Mouse (Mus musculus) stomach, embryonic 16.5 days (tissue): Measurements from ENCODE around the gene Spock1. TPM values are rescaled to one million over a fixed set of nuclear protein-coding genes. Genes with fewer than 3 reads are reported as not detected.
"Not testable (repeated sequence)": the region's sequence is repeated elsewhere in the genome, so short reads cannot be mapped to it uniquely, and the experiment has no call there.

Experiments
- ATAC-seq: fragments of 200-750 bp; cut with Nextera tagmentation; 2 replicates; pipeline ENCODE4 v1.8.0; 2017; ENCODE audit warnings: moderate number of reproducible peaks, moderate TSS enrichment; ENCODE audit not compliant: insufficient read depth, low FRiP score
- H3K27ac ChIP-seq: fragments of 300-500 bp; sonication (generic); 2 replicates; pipeline ENCODE4 v1.5.1; 2014; ENCODE audit warnings: low read length
- H3K27me3 ChIP-seq: fragments of 300-500 bp; sonication (generic); 2 replicates; pipeline ENCODE4 v1.6.1; 2014; ENCODE audit warnings: low read length, control low read depth, mixed read lengths; ENCODE audit not compliant: control insufficient read depth, insufficient read depth
- H3K36me3 ChIP-seq: fragments of 300-500 bp; sonication (generic); 2 replicates; pipeline ENCODE4 v1.6.1; 2014; ENCODE audit warnings: low read length; ENCODE audit not compliant: control insufficient read depth, insufficient read depth
- H3K4me1 ChIP-seq: fragments of 300-500 bp; sonication (generic); 2 replicates; pipeline ENCODE4 v1.6.1; 2014; ENCODE audit warnings: low read length, control low read depth, mixed read lengths; ENCODE audit not compliant: control insufficient read depth, insufficient read depth
- H3K4me2 ChIP-seq: fragments of 300-500 bp; sonication (generic); 2 replicates; pipeline ENCODE4 v1.6.1; 2014; ENCODE audit warnings: low read depth, low read length, mixed read lengths
- H3K4me3 ChIP-seq: fragments of 300-500 bp; sonication (generic); replicated peaks from 2 replicates; pipeline ENCODE4 v1.5.1; 2014; ENCODE audit warnings: mild to moderate bottlenecking, low read length
- H3K9ac ChIP-seq: fragments of 300-500 bp; sonication (generic); 2 replicates; pipeline ENCODE4 v1.6.1; 2014; ENCODE audit warnings: low read length
- H3K9me3 ChIP-seq: fragments of 300-500 bp; sonication (generic); replicated peaks from 2 replicates; pipeline ENCODE4 v1.6.1; 2016; ENCODE audit warnings: low read length, control low read depth; ENCODE audit not compliant: control insufficient read depth
- WGBS: fragments of 180-500 bp; shearing (Covaris S2); extraction: QIAGEN DNeasy Blood & Tissue Kit; methylation state at CpG from one replicate; pipeline ENCODE4 v1.1.7; 2014; 5-methylcytosine and 5-hydroxymethylcytosine counted together
- polyA plus RNA-seq: library from polyadenylated mRNA; unstranded; fragments of >200 nt; fragmentation: Nextera tagmentation; extraction: Ambion mirVana; gene quantifications from 2 replicates; pipeline ENCODE4 v1.2.1, GENCODE M21; 2015

The Spock1 gene
- polyA plus RNA-seq, 1 experiment from 2014 or later: 2.8 TPM

GRCm38 (mm10) chr13:57484426-57485168 lies 423.5 kb downstream of the Spock1 start:
- Histone ChIP-seq H3K4me3 (no peak overlapping the region), H3K27me3 (no peaks in the 10 kb centered on the region), H3K36me3 (no peaks in the 10 kb centered on the region), H3K9me3 (no peaks in the 10 kb centered on the region), H3K27ac (no peak overlapping the region), H3K4me1 (no peaks in the 10 kb centered on the region), H3K4me2 (no peak overlapping the region), H3K9ac (no peak overlapping the region)
- no peak for ATAC-seq
- 84% methylated on average over 16 of the region's 16 CpGs for WGBS

- no peak overlapping the region for H3K9ac ChIP-seq
- ATAC-seq: no peak
- no peaks in the 10 kb centered on the region for H3K9me3 ChIP-seq
- no peaks in the 10 kb centered on the region for H3K36me3 ChIP-seq
- no peak overlapping the region for H3K4me2 ChIP-seq
- H3K27me3 ChIP-seq: no peaks in the 10 kb centered on the region
- H3K4me1 ChIP-seq: no peaks in the 10 kb centered on the region
- WGBS: 30% methylated on average over 6 of the region's 6 CpGs
- no peak overlapping the region for H3K4me3 ChIP-seq
- H3K27ac ChIP-seq: no peak overlapping the region
These were observed 431.4 kb downstream of the Spock1 start for GRCm38 (mm10) chr13:57476700-57477099.

DNA sequence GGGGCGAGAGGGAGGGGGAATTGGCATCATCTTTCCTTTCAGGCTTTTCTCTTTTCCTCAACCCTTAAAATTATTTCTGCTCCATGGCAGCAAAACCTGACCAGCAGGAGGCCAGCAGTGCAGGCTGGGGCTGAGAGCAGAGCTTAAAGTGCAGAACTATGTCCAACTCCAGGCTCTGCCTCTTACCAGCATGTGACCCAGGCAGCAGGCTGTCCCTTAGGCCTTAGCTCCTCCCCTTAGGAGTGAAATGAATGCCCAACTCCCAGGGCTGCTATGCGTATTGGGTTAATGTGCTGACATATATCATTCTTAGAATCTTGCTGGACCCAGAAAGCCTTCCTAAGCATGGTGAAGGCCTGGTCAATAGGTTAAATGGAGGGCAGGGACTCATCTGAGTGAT lies 434.1 kb downstream of the Spock1 start:
- 70% methylated on average over 2 of the region's 2 CpGs for WGBS
- no peaks in the 10 kb centered on the region for H3K9me3 ChIP-seq
- no peak overlapping the region for H3K9ac ChIP-seq
- no peak for ATAC-seq
- H3K27me3 ChIP-seq: no peaks in the 10 kb centered on the region
- H3K4me1 ChIP-seq: no peaks in the 10 kb centered on the region
- no peak overlapping the region for H3K27ac ChIP-seq
- H3K4me2 ChIP-seq: no peak overlapping the region
- no peaks in the 10 kb centered on the region for H3K36me3 ChIP-seq
- no peak overlapping the region for H3K4me3 ChIP-seq

DNA sequence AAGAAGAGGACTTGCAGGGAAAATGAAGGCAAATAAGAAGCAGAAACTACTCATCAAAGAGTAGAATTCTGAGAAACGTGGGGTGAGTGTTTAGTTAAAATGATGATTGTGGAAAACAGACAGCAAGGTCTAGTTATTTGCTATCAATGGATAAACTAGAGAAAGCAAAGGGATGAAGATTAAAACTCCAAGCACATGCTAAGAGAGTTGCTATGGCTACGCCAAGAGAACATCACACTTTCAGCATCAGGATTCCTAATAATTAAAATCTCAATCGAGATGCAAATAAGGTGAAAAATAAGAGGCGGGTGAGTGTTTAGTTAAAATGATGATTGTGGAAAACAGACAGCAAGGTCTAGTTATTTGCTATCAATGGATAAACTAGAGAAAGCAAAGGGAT lies 437.2 kb downstream of the Spock1 start:
- H3K9ac ChIP-seq, H3K4me1 ChIP-seq, ATAC-seq, H3K4me2 ChIP-seq, H3K4me3 ChIP-seq, H3K36me3 ChIP-seq, H3K9me3 ChIP-seq, H3K27ac ChIP-seq, H3K27me3 ChIP-seq: not testable (repeated sequence)
- WGBS: 81% methylated on average over 3 of the region's 4 CpGs

DNA sequence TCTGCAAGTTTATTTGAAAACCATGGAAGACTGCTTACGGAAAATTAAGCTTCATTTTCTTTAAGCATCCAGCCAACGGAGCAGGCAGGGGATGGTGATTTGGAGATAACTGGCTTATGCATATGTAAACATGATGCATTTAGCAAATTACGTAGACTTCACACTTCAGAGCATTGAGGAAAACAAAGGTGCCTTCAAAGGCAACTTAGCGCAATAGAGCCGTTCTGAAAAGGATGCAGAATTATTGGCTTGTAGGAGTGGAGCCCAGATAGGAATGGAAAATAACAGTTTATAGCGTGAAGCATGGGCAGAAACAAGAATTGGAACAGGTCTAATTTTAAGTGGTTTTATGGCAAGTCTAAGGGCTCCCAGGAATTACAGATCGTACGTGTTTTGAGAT lies 448.2 kb downstream of the Spock1 start:
- ATAC-seq: no peak
- no peaks in the 10 kb centered on the region for H3K27me3 ChIP-seq
- H3K9me3 ChIP-seq: no peaks in the 10 kb centered on the region
- H3K36me3 ChIP-seq: no peaks in the 10 kb centered on the region
- H3K4me1 ChIP-seq: no peaks in the 10 kb centered on the region
- 79% methylated on average over 8 of the region's 8 CpGs for WGBS
- no peak overlapping the region for H3K4me2 ChIP-seq
- no peak overlapping the region for H3K9ac ChIP-seq
- no peak overlapping the region for H3K27ac ChIP-seq
- no peak overlapping the region for H3K4me3 ChIP-seq

GRCm38 (mm10) chr13:57450189-57450821 lies 457.8 kb downstream of the Spock1 start:
- Histone ChIP-seq H3K27me3 (no peaks in the 10 kb centered on the region), H3K9me3 (no peaks in the 10 kb centered on the region), H3K4me3 (no peak overlapping the region), H3K4me2 (no peak overlapping the region), H3K9ac (no peak overlapping the region), H3K36me3 (no peaks in the 10 kb centered on the region), H3K27ac (no peak overlapping the region), H3K4me1 (no peaks in the 10 kb centered on the region)
- WGBS: 36% methylated on average over 11 of the region's 11 CpGs
- no peak for ATAC-seq

- Histone ChIP-seq H3K27me3 (no peaks in the 10 kb centered on the region), H3K4me2 (no peak overlapping the region), H3K4me1 (no peaks in the 10 kb centered on the region), H3K36me3 (no peaks in the 10 kb centered on the region), H3K4me3 (no peak overlapping the region), H3K9ac (no peak overlapping the region), H3K9me3 (no peaks in the 10 kb centered on the region), H3K27ac (no peak overlapping the region)
- no peak for ATAC-seq
- WGBS: 79% methylated on average over 7 of the region's 7 CpGs
These were observed 459.2 kb downstream of the Spock1 start for GRCm38 (mm10) chr13:57448906-57449305.

- 80% methylated on average over 3 of the region's 3 CpGs for WGBS
- ATAC-seq: no peak
- H3K9ac ChIP-seq: no peak overlapping the region
- no peaks in the 10 kb centered on the region for H3K27me3 ChIP-seq
- H3K36me3 ChIP-seq: no peaks in the 10 kb centered on the region
- H3K27ac ChIP-seq: no peak overlapping the region
- no peaks in the 10 kb centered on the region for H3K4me1 ChIP-seq
- H3K4me2 ChIP-seq: no peak overlapping the region
- H3K9me3 ChIP-seq: no peaks in the 10 kb centered on the region
- H3K4me3 ChIP-seq: no peak overlapping the region
These were observed 463.2 kb downstream of the Spock1 start for GRCm38 (mm10) chr13:57444977-57445376.

GRCm38 (mm10) chr13:57440111-57440510 lies 468.0 kb downstream of the Spock1 start:
- Histone ChIP-seq H3K9me3 (no peaks in the 10 kb centered on the region), H3K36me3 (no peaks in the 10 kb centered on the region), H3K27me3 (no peaks in the 10 kb centered on the region), H3K4me1 (no peaks in the 10 kb centered on the region), H3K9ac (no peak overlapping the region), H3K4me2 (no peak overlapping the region), H3K4me3 (no peak overlapping the region), H3K27ac (no peak overlapping the region)
- WGBS: 84% methylated on average over 7 of the region's 7 CpGs
- no peak for ATAC-seq
